Mouse (Mus musculus) G1E (cell line): ENCODE data around the gene Spp1. TPM values are rescaled to one million over a fixed set of nuclear protein-coding genes. Genes with fewer than 3 reads are reported as not detected.

Experiments
- ATAC-seq: 2 replicates; pipeline ENCODE4 v1.8.0; 2016; ENCODE audit warnings: mild to moderate bottlenecking; ENCODE audit not compliant: insufficient number of reproducible peaks, poor library complexity, low FRiP score, severe bottlenecking; ENCODE audit errors: extremely low read depth
- DNase-seq: peaks from one replicate; pipeline ENCODE4 v3.0.0; 2012; ENCODE audit warnings: low spot score
- H3K27me3 ChIP-seq: 2 replicates; pipeline ENCODE4 v1.6.1; 2012; ENCODE audit warnings: mild to moderate bottlenecking, low read length, inconsistent platforms; ENCODE audit not compliant: insufficient read depth
- H3K36me3 ChIP-seq: replicated peaks from 2 replicates; pipeline ENCODE3; 2012; ENCODE audit warnings: mild to moderate bottlenecking, inconsistent platforms
- H3K4me1 ChIP-seq: 2 replicates; pipeline ENCODE4 v1.6.1; 2012; ENCODE audit warnings: low read depth, low read length, inconsistent platforms, mixed read lengths; ENCODE audit not compliant: insufficient read depth
- H3K4me3 ChIP-seq: 2 replicates; pipeline ENCODE4 v1.5.1; 2012; ENCODE audit warnings: low read depth, mild to moderate bottlenecking, inconsistent platforms, low read length, moderate library complexity, mixed read lengths
- H3K9me3 ChIP-seq: replicated peaks from 2 replicates; pipeline ENCODE4 v1.6.1; 2012; ENCODE audit warnings: inconsistent platforms
- CTCF ChIP-seq: IDR thresholded peaks from 2 replicates; pipeline ENCODE4 v1.5.1; 2012; ENCODE audit warnings: low read depth, low read length, inconsistent platforms, mixed read lengths
- GATA1 ChIP-seq: IDR thresholded peaks from 2 replicates; pipeline ENCODE4 v1.6.1; 2012; ENCODE audit warnings: borderline replicate concordance, low read length, inconsistent platforms, mixed read lengths
- GATA2 ChIP-seq: IDR thresholded peaks from 2 replicates; pipeline ENCODE4 v1.6.1; 2012; ENCODE audit warnings: low read depth, low read length, inconsistent platforms, borderline replicate concordance
- POLR2AphosphoS5 ChIP-seq: IDR thresholded peaks from 2 replicates; pipeline ENCODE4 v1.6.1; 2012; ENCODE audit warnings: low read depth, low read length, inconsistent platforms; ENCODE audit not compliant: insufficient replicate concordance
- TAL1 ChIP-seq: conservative IDR thresholded peaks from 2 replicates; pipeline ENCODE4 v1.6.1; 2012; ENCODE audit warnings: low read depth, low read length, inconsistent platforms, mixed read lengths
- polyA plus RNA-seq: library from polyadenylated mRNA; stranded (reverse); fragments of >175 nt; gene quantifications from 2 replicates; pipeline ENCODE4 v1.2.3, GENCODE M21; 2012
- total RNA-seq, 2 experiments: library from RNA; stranded (forward) in 1 of 2; stranded (reverse) in 1 of 2; fragments of 200-1000 nt in 1 of 2; fragments of >200 nt in 1 of 2; fragmentation: Nextera tagmentation in 1 of 2; gene quantifications; 2 replicates each; pipeline ENCODE4 v1.2.3; 2014 to 2017

The Spp1 gene
- total and polyA plus RNA-seq, 3 experiments: not detected

GRCm38 (mm10) chr5:104458832-104459705 lies 24.2 kb downstream of the Spp1 start, which contains the start of gene Pkd2:
Pkd2 (plus strand) TSS chr5:104459450.
- Histone ChIP-seq H3K4me1 (no peaks in the 10 kb centered on the region), H3K4me3 (peak within 1 kb of the TSS; percentile 27; the same call in 1 of the 2 replicates), H3K36me3 (no peaks in the 10 kb centered on the region), H3K27me3 (no peaks in the 10 kb centered on the region), H3K9me3 (peaks cover 36% of the 10 kb centered on the region)
- DNase-seq (no peak), ATAC-seq (no peak)
- no peak for TF ChIP-seq GATA2
- TF ChIP-seq CTCF: no peak
- no peak for TF ChIP-seq TAL1
- no peak for TF ChIP-seq POLR2AphosphoS5

- Histone ChIP-seq H3K4me1 (no peaks in the 10 kb centered on the region), H3K4me3 (peak overlapping the region; percentile 27; the same call in 1 of the 2 replicates), H3K9me3 (peaks cover 40% of the 10 kb centered on the region), H3K36me3 (no peaks in the 10 kb centered on the region), H3K27me3 (no peaks in the 10 kb centered on the region)
- ATAC-seq (no peak), DNase-seq (no peak)
- TF ChIP-seq GATA1: no peak
- TF ChIP-seq POLR2AphosphoS5: no peak
- TF ChIP-seq CTCF: no peak
- no peak for TF ChIP-seq TAL1
- no peak for TF ChIP-seq GATA2
Observed at GRCm38 (mm10) chr5:104459706-104460455, 25.0 kb downstream of the Spp1 start.

- H3K36me3 ChIP-seq: no peaks in the 10 kb centered on the region
- H3K4me3 ChIP-seq: no peak overlapping the region
- TF ChIP-seq CTCF: no peak
- no peak for TF ChIP-seq GATA2
- TF ChIP-seq GATA1: no peak
- no peak for TF ChIP-seq POLR2AphosphoS5
- TF ChIP-seq TAL1: no peak
- H3K9me3 ChIP-seq: peaks cover 40% of the 10 kb centered on the region
- no peaks in the 10 kb centered on the region for H3K27me3 ChIP-seq
- no peaks in the 10 kb centered on the region for H3K4me1 ChIP-seq
- DNase-seq (no peak), ATAC-seq (no peak)
Observed at GRCm38 (mm10) chr5:104460456-104460838, 25.5 kb downstream of the Spp1 start.

- ATAC-seq: no peak
- Histone ChIP-seq H3K36me3 (no peaks in the 10 kb centered on the region), H3K4me1 (no peaks in the 10 kb centered on the region), H3K4me3 (no peak overlapping the region), H3K9me3 (peaks cover 44% of the 10 kb centered on the region), H3K27me3 (no peaks in the 10 kb centered on the region)
- TF ChIP-seq CTCF: no peak
- TF ChIP-seq GATA2: no peak
- no peak for TF ChIP-seq POLR2AphosphoS5
- no peak for TF ChIP-seq GATA1
- DNase-seq: no peak
Observed at GRCm38 (mm10) chr5:104460856-104461255, 25.9 kb downstream of the Spp1 start.

GRCm38 (mm10) chr5:104465279-104465678 lies 30.4 kb downstream of the Spp1 start:
- TF ChIP-seq GATA1 (no peak), POLR2AphosphoS5 (no peak), TAL1 (no peak), GATA2 (no peak), CTCF (no peak)
- H3K4me3 ChIP-seq: no peak overlapping the region
- DNase-seq (no peak), ATAC-seq (no peak)
- peaks cover 27% of the 10 kb centered on the region for H3K9me3 ChIP-seq
- no peaks in the 10 kb centered on the region for H3K36me3 ChIP-seq
- H3K4me1 ChIP-seq: no peaks in the 10 kb centered on the region
- H3K27me3 ChIP-seq: no peaks in the 10 kb centered on the region

GRCm38 (mm10) chr5:104465731-104466130 lies 30.8 kb downstream of the Spp1 start:
- TF ChIP-seq POLR2AphosphoS5 (no peak), GATA1 (no peak), TAL1 (no peak), CTCF (no peak), GATA2 (no peak)
- H3K27me3 ChIP-seq: no peaks in the 10 kb centered on the region

More at GRCm38 (mm10) chr5:104465731-104466130, 30.8 kb downstream of the Spp1 start:
- ATAC-seq (no peak), DNase-seq (no peak)
- Histone ChIP-seq H3K9me3 (peaks cover 29% of the 10 kb centered on the region), H3K4me3 (no peak overlapping the region), H3K4me1 (no peaks in the 10 kb centered on the region), H3K36me3 (no peaks in the 10 kb centered on the region)
